Mouse (Mus musculus) heart, adult 2 months (tissue): ENCODE measurements around the gene Nhlh1.

Experiments
- CTCF ChIP-seq: fragments of 200-600 bp; IDR thresholded peaks from 2 replicates; pipeline ENCODE4 v1.8.1; 2022; ENCODE audit warnings: antibody characterized with exemption, mild to moderate bottlenecking, moderate library complexity
- POLR2A ChIP-seq: fragments of 200-500 bp; IDR thresholded peaks from 2 replicates; pipeline ENCODE4 v1.6.1; 2011; ENCODE audit warnings: mild to moderate bottlenecking, low read depth, low read length, control low read depth; ENCODE audit not compliant: insufficient read depth

GRCm38 (mm10) chr1:172060659-172061058 is 3.3 kb upstream of the Nhlh1 start:
- TF ChIP-seq CTCF = no peak
- TF ChIP-seq POLR2A = no peak
